Mouse (Mus musculus): ENCODE measurements around the gene Immp1l. TPM values are rescaled to one million over a fixed set of nuclear protein-coding genes. Genes with fewer than 3 reads are reported as not detected.
A peak's percentile ranks its signal among the peaks of the same experiment; 100 is the strongest.

Gene Immp1l
- polyA plus RNA-seq, 1 experiment from 2014 or later = 106 TPM

DNA sequence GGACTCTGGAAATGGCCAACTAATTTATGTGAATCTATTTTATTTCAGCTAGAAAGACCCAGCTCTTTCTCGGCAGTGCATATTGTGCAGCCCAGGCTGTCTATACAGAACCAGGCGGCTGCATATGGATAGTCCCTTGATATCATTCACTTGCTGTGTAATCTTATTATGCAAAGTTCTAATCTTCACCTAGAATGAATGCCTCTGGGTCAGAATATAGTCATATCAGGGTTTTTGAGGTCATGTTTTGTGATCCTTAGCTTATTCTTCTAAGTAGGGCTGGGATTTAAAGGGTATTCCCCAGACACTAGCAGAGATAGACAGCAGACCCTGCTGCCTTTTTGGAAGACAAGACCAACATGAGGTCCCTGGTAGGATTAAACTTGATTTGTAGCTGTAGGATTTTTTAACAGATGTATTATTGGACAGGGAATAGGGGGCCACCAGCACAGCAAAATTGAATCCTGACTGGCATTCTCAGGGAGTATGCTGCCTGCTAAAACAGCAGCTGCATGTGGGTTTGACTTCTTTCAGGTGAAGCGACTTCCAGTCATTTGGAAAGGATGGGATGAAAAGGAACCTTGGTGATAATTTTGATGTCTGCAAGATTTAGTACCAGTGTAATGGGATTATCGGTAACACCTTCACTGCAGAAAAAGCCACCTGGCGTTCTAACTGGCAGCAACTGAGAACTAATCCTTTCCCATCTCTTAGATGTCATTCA lies 13.3 kb downstream of the Immp1l start:
- WGBS = 60% methylated on average over 5 of the region's 5 CpGs
- Histone ChIP-seq H3K27me3 (replicated peaks; ENCODE audit: control insufficient read depth, insufficient read depth, low read length) (no peaks in the 10 kb centered on the region), H3K4me1 (ENCODE audit: control insufficient read depth, insufficient read depth, low read depth, low read length) (no peaks in the 10 kb centered on the region), H3K9ac (ENCODE audit: low read depth, low read length) (no peak overlapping the region), H3K4me3 (ENCODE audit: low read length) (no peak overlapping the region), H3K9me3 (ENCODE audit: control insufficient read depth, low read length) (no peaks in the 10 kb centered on the region), H3K4me2 (ENCODE audit: low read length) (no peak overlapping the region), H3K36me3 (ENCODE audit: control insufficient read depth, insufficient read depth, low read length) (no peaks in the 10 kb centered on the region), H3K27ac (ENCODE audit: low read depth, low read length) (no peak overlapping the region)
- ATAC-seq = peak; percentile 82

DNA sequence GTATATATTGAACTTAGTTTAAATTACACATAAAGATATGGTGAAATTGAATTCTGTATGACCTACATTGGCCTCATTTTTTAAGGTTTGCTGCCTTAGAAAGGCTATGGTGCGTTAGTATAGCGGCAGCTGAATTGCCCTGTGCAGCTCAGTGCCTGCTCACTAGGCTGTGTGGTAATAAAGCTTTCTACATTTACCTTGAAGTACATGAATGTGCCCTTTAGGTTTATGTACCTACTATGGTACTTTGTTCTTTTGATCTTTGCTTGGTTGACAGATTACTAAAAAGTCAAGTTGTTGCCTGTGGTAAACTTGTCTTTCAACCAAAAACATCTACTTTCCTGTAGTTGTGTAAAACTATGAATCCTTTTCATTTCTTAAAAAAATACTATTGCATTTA lies 45.7 kb downstream of the Immp1l start:
- Histone ChIP-seq H3K4me2 (ENCODE audit: low read length) (no peak overlapping the region), H3K4me3 (ENCODE audit: low read length) (no peak overlapping the region), H3K27me3 (replicated peaks; ENCODE audit: control insufficient read depth, insufficient read depth, low read length) (no peaks in the 10 kb centered on the region), H3K4me1 (ENCODE audit: control insufficient read depth, insufficient read depth, low read depth, low read length) (no peaks in the 10 kb centered on the region), H3K36me3 (ENCODE audit: control insufficient read depth, insufficient read depth, low read length) (no peaks in the 10 kb centered on the region), H3K27ac (ENCODE audit: low read depth, low read length) (no peak overlapping the region), H3K9ac (ENCODE audit: low read depth, low read length) (no peak overlapping the region), H3K9me3 (ENCODE audit: control insufficient read depth, low read length) (no peaks in the 10 kb centered on the region)
- no peak for ATAC-seq
- WGBS = 95% methylated on average over 2 of the region's 2 CpGs

DNA sequence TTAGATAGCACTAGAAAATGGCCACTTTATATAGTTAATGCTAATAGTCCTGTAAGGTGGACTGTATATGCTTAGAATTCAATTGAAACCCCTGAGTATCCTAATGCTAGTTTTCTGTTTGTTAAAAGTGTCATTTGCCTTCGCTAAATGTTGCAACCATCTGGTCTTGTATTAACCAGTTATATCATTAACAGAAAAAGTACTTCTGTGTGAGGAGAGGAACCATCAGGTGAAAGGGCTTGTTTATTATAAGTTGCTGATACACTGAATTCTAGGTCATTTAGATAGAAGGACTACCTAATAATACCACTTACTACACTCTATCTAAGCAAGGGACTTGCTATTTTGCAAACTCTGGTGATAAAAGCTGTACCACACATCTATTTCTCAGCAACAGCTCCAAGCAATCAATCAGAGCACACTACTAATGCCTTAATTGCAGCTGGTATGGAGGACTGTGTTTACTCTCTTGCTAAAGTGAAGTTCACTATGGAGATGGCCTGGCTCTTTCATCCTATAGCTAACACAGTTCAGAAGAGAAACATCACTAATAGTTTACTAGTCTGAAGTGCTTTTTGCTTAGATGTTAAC lies 47.0 kb downstream of the Immp1l start:
- Histone ChIP-seq H3K4me3 (ENCODE audit: low read length) (no peak overlapping the region), H3K27me3 (replicated peaks; ENCODE audit: control insufficient read depth, insufficient read depth, low read length) (no peaks in the 10 kb centered on the region), H3K9ac (ENCODE audit: low read depth, low read length) (no peak overlapping the region), H3K4me1 (ENCODE audit: control insufficient read depth, insufficient read depth, low read depth, low read length) (no peaks in the 10 kb centered on the region), H3K4me2 (ENCODE audit: low read length) (no peak overlapping the region), H3K27ac (ENCODE audit: low read depth, low read length) (no peak overlapping the region), H3K36me3 (ENCODE audit: control insufficient read depth, insufficient read depth, low read length) (no peaks in the 10 kb centered on the region), H3K9me3 (ENCODE audit: control insufficient read depth, low read length) (no peaks in the 10 kb centered on the region)
- no peak for ATAC-seq
- 81% methylated on average over 1 of the region's 1 CpGs for WGBS

DNA sequence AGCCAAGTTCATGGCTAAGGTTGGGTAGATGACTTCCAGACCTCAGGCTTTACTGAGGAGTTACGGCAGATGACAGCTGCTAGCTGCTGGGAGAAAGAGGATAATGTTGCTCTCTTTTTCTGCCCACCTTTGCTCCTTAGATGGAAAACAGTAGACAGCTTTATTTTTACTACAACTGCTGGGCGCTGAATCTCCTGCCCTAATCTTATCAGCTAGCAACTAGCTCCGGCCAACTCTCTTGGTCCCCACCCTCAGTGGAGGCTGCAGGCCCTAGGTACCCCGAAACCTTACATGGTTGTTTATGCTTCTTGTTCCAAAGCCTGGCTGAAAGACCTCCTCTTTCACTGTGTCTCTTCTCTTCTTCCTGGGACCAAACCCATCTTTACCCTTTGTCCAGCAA lies 49.4 kb downstream of the Immp1l start:
- H3K4me2 ChIP-seq (ENCODE audit: low read length) = no peak overlapping the region
- H3K4me1 ChIP-seq (ENCODE audit: control insufficient read depth, insufficient read depth, low read depth, low read length) = no peaks in the 10 kb centered on the region
- no peak for ATAC-seq
- no peaks in the 10 kb centered on the region for H3K36me3 ChIP-seq (ENCODE audit: control insufficient read depth, insufficient read depth, low read length)
- no peaks in the 10 kb centered on the region for H3K27me3 ChIP-seq (replicated peaks; ENCODE audit: control insufficient read depth, insufficient read depth, low read length)
- no peak overlapping the region for H3K4me3 ChIP-seq (ENCODE audit: low read length)
- H3K9me3 ChIP-seq (ENCODE audit: control insufficient read depth, low read length) = no peaks in the 10 kb centered on the region
- WGBS = 91% methylated on average over 4 of the region's 4 CpGs
- no peak overlapping the region for H3K9ac ChIP-seq (ENCODE audit: low read depth, low read length)
- H3K27ac ChIP-seq (ENCODE audit: low read depth, low read length) = no peak overlapping the region

DNA sequence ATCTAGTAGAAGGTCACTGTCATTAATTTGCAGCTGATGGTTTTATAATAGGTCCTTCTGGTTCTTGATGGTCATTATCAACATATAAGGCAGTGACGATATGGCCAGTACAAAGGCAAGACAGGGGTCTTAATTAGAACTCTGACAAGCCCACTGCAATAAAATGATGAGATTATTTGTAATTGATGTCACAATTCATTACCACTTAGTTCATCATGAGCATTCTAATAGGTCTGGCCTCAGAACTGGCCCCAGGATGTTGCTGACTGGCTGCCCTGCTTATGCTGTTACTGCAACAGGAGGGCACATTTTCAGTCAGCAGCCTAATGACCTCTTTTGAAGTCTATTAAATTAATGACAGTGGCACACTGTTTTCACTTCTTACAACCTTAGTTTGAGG lies 59.0 kb downstream of the Immp1l start:
- Histone ChIP-seq H3K4me2 (ENCODE audit: low read length) (no peak overlapping the region), H3K4me3 (ENCODE audit: low read length) (no peak overlapping the region), H3K9ac (ENCODE audit: low read depth, low read length) (no peak overlapping the region), H3K9me3 (ENCODE audit: control insufficient read depth, low read length) (no peaks in the 10 kb centered on the region), H3K4me1 (ENCODE audit: control insufficient read depth, insufficient read depth, low read depth, low read length) (no peaks in the 10 kb centered on the region), H3K27me3 (replicated peaks; ENCODE audit: control insufficient read depth, insufficient read depth, low read length) (no peaks in the 10 kb centered on the region), H3K27ac (ENCODE audit: low read depth, low read length) (no peak overlapping the region), H3K36me3 (ENCODE audit: control insufficient read depth, insufficient read depth, low read length) (peaks cover 2% of the 10 kb centered on the region; the same call in 1 of the 2 replicates)
- ATAC-seq = no peak
- WGBS = 65% methylated on average over 1 of the region's 1 CpGs

DNA sequence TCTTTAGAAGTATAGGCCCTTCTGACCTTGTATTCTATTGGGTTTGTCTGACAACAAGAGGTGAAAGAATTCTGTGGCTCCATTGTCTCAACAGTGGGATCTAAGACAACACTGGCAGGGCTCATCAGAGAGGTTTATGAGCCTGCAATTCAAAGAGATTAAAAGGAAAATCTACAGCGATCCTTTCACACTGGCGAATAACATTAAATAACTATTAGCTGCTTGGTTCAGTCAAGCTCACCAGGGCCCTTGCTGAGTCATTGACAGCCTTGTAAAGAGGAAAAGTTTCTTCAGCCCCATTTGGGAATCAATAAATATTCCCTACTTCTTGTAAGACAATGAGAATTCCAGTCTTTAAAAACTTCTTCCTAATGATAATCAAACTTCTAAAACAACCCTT lies 69.5 kb downstream of the Immp1l start:
- no peak for ATAC-seq
- Histone ChIP-seq H3K4me3 (ENCODE audit: low read length) (no peak overlapping the region), H3K27ac (ENCODE audit: low read depth, low read length) (no peak overlapping the region), H3K4me2 (ENCODE audit: low read length) (no peak overlapping the region), H3K9me3 (ENCODE audit: control insufficient read depth, low read length) (no peaks in the 10 kb centered on the region), H3K4me1 (ENCODE audit: control insufficient read depth, insufficient read depth, low read depth, low read length) (no peaks in the 10 kb centered on the region), H3K9ac (ENCODE audit: low read depth, low read length) (no peak overlapping the region), H3K36me3 (ENCODE audit: control insufficient read depth, insufficient read depth, low read length) (0 out of 2 replicates have a peak, but pooled peaks cover under 1% of the 10 kb centered on the region), H3K27me3 (replicated peaks; ENCODE audit: control insufficient read depth, insufficient read depth, low read length) (no peaks in the 10 kb centered on the region)
- WGBS = 8% methylated on average over 2 of the region's 2 CpGs

DNA sequence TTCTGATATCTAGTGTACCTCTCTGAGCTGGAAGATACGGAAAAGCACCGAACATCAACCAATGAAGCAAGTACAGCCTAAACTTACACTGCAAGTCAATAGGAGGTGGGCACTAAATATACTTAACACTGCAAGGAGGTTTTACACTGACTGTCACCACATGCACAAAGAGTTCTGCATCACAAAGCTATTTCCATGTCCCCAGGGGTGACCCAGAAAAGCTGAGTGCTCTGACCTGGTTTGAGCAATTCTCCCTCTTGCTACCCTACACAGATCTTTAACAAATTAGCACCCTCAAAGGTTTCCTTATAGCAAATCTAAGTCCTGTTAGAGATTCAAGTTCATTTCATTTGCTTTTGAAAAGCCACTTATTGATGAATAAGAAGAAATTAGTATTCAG lies 73.6 kb downstream of the Immp1l start:
- no peak overlapping the region for H3K4me3 ChIP-seq (ENCODE audit: low read length)
- 96% methylated on average over 2 of the region's 2 CpGs for WGBS
- H3K36me3 ChIP-seq (ENCODE audit: control insufficient read depth, insufficient read depth, low read length) = 0 out of 2 replicates have a peak, but pooled peaks cover 2% of the 10 kb centered on the region
- no peak overlapping the region for H3K4me2 ChIP-seq (ENCODE audit: low read length)
- no peaks in the 10 kb centered on the region for H3K9me3 ChIP-seq (ENCODE audit: control insufficient read depth, low read length)
- no peaks in the 10 kb centered on the region for H3K27me3 ChIP-seq (replicated peaks; ENCODE audit: control insufficient read depth, insufficient read depth, low read length)
- H3K4me1 ChIP-seq (ENCODE audit: control insufficient read depth, insufficient read depth, low read depth, low read length) = no peaks in the 10 kb centered on the region
- no peak overlapping the region for H3K27ac ChIP-seq (ENCODE audit: low read depth, low read length)
- ATAC-seq = no peak
- no peak overlapping the region for H3K9ac ChIP-seq (ENCODE audit: low read depth, low read length)

DNA sequence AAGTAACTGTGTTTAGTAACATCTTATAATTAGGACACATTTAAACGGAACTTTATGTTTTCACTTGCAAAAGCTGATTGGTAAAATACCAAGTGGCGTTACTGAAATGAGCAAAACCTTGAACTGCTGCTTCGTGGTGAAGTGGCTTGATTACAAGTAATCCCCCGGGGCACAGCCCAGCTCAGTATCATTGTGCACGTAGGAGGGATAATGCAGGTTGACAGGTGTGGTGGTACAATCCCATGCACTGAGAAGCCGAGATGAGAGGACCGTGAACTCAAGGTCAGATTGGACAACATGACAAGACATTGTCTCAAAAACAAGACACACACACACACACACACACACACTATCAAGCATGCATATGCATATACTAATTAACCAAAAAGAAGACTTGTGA lies 80.8 kb downstream of the Immp1l start:
- Histone ChIP-seq H3K27me3 (replicated peaks; ENCODE audit: control insufficient read depth, insufficient read depth, low read length) (no peaks in the 10 kb centered on the region), H3K36me3 (ENCODE audit: control insufficient read depth, insufficient read depth, low read length) (no peaks in the 10 kb centered on the region), H3K27ac (ENCODE audit: low read depth, low read length) (no peak overlapping the region), H3K4me2 (ENCODE audit: low read length) (no peak overlapping the region), H3K4me1 (ENCODE audit: control insufficient read depth, insufficient read depth, low read depth, low read length) (no peaks in the 10 kb centered on the region), H3K4me3 (ENCODE audit: low read length) (no peak overlapping the region), H3K9ac (ENCODE audit: low read depth, low read length) (no peak overlapping the region), H3K9me3 (ENCODE audit: control insufficient read depth, low read length) (no peaks in the 10 kb centered on the region)
- no peak for ATAC-seq
- WGBS = 70% methylated on average over 7 of the region's 7 CpGs

DNA sequence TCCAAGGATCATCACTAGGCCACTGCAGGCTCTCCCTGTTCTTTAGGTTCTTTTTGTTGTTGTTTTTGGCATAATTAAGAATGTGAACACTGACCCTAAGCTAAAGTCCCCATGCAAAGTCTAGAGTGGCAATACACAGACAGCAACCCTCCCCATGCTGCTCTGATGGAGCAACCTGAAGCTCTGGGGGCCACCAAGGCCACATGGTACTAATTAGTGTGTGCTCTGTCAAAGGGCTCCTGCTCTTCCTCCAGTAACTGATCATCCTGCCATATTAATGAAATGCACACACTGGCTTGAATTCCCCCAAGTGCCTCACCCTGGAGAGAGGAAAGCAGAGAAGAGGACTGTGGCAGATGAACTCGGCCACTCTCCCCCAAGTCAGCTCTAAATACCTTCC lies 82.7 kb downstream of the Immp1l start:
- H3K4me1 ChIP-seq (ENCODE audit: control insufficient read depth, insufficient read depth, low read depth, low read length) = no peaks in the 10 kb centered on the region
- H3K4me2 ChIP-seq (ENCODE audit: low read length) = no peak overlapping the region
- H3K9ac ChIP-seq (ENCODE audit: low read depth, low read length) = no peak overlapping the region
- H3K27ac ChIP-seq (ENCODE audit: low read depth, low read length) = no peak overlapping the region
- ATAC-seq = no peak
- no peaks in the 10 kb centered on the region for H3K27me3 ChIP-seq (replicated peaks; ENCODE audit: control insufficient read depth, insufficient read depth, low read length)
- 43% methylated on average over 1 of the region's 1 CpGs for WGBS
- no peaks in the 10 kb centered on the region for H3K9me3 ChIP-seq (ENCODE audit: control insufficient read depth, low read length)
- no peak overlapping the region for H3K4me3 ChIP-seq (ENCODE audit: low read length)
- no peaks in the 10 kb centered on the region for H3K36me3 ChIP-seq (ENCODE audit: control insufficient read depth, insufficient read depth, low read length)
